Mouse (Mus musculus) liver, postnatal 0 days (tissue): ENCODE data around the gene Ikbip. TPM values are rescaled to one million over a fixed set of nuclear protein-coding genes. Genes with fewer than 3 reads are reported as not detected.

Source experiments
- ATAC-seq: fragments of 200-750 bp; cut with Nextera tagmentation; 2 replicates; pipeline ENCODE4 v1.8.0; 2017; ENCODE audit warnings: mild to moderate bottlenecking, moderate library complexity
- DNase-seq: peaks from one replicate; pipeline ENCODE4 v3.0.0-alpha.2; 2016
- H3K27ac ChIP-seq: fragments of 300-500 bp; sonication (generic); 2 replicates; pipeline ENCODE4 v1.5.1; 2014; ENCODE audit warnings: antibody characterized with exemption, moderate library complexity, mild to moderate bottlenecking, low read depth
- H3K27me3 ChIP-seq: fragments of 300-500 bp; sonication (generic); 2 replicates; pipeline ENCODE4 v1.6.1; 2014; ENCODE audit warnings: low read length, control low read depth, mixed read lengths; ENCODE audit not compliant: insufficient read depth
- H3K36me3 ChIP-seq: fragments of 300-500 bp; sonication (generic); replicated peaks from 2 replicates; pipeline ENCODE4 v1.6.1; 2014; ENCODE audit warnings: mild to moderate bottlenecking, control low read depth, low read length, moderate library complexity, mixed read lengths; ENCODE audit not compliant: insufficient read depth
- H3K4me1 ChIP-seq: fragments of 300-500 bp; sonication (generic); 2 replicates; pipeline ENCODE4 v1.6.1; 2014; ENCODE audit warnings: antibody characterized with exemption, mild to moderate bottlenecking, control low read depth; ENCODE audit not compliant: insufficient read depth
- H3K4me2 ChIP-seq: fragments of 300-500 bp; sonication (generic); 2 replicates; pipeline ENCODE4 v1.6.1; 2014; ENCODE audit warnings: low read depth, mild to moderate bottlenecking, low read length, moderate library complexity, mixed read lengths
- H3K4me3 ChIP-seq: fragments of 300-500 bp; sonication (generic); 2 replicates; pipeline ENCODE4 v1.5.1; 2014; ENCODE audit warnings: low read depth, low read length
- H3K9ac ChIP-seq: fragments of 300-500 bp; sonication (generic); replicated peaks from 2 replicates; pipeline ENCODE4 v1.6.1; 2014; ENCODE audit warnings: mild to moderate bottlenecking, moderate library complexity
- H3K9me3 ChIP-seq: fragments of 300-500 bp; sonication (generic); 2 replicates; pipeline ENCODE4 v1.6.1; 2016; ENCODE audit warnings: mild to moderate bottlenecking, control low read depth, low read length, mixed read lengths
- CTCF ChIP-seq: sonication (generic); IDR thresholded peaks from 2 replicates; pipeline ENCODE4 v1.5.1; 2016; ENCODE audit warnings: antibody characterized with exemption, low read depth
- EP300 ChIP-seq: IDR thresholded peaks from 2 replicates; pipeline ENCODE4 v1.6.1; 2016; ENCODE audit warnings: antibody characterized with exemption, low read depth, mild to moderate bottlenecking
- WGBS: fragments of 180-500 bp; shearing (Covaris S2); extraction: QIAGEN DNeasy Blood & Tissue Kit; methylation state at CpG from one replicate; pipeline ENCODE4 v1.1.7; 2014; ENCODE audit not compliant: insufficient replicate concordance; 5-methylcytosine and 5-hydroxymethylcytosine counted together
- polyA plus RNA-seq: library from polyadenylated mRNA; unstranded; fragments of >200 nt; fragmentation: Nextera tagmentation; extraction: Ambion mirVana; gene quantifications from 2 replicates; pipeline ENCODE4 v1.2.1, GENCODE M21; 2015

Gene Ikbip
- polyA plus RNA-seq, 1 experiment from 2014 or later, result 5.7 TPM

- Histone ChIP-seq H3K27me3 (no peaks in the 10 kb centered on the region), H3K9ac (no peak overlapping the region), H3K4me1 (no peaks in the 10 kb centered on the region), H3K4me3 (no peak overlapping the region), H3K36me3 (peaks cover 52% of the 10 kb centered on the region), H3K4me2 (no peak overlapping the region), H3K27ac (no peak overlapping the region), H3K9me3 (no peaks in the 10 kb centered on the region)
- WGBS, result 82% methylated on average over 6 of the region's 6 CpGs
- TF ChIP-seq CTCF, result no peak
- TF ChIP-seq EP300, result no peak
- DNase-seq (no peak), ATAC-seq (no peak)
Observed at GRCm38 (mm10) chr10:91062355-91062754, 20.4 kb upstream of the Ikbip start.

- Histone ChIP-seq H3K4me3 (no peak overlapping the region), H3K4me1 (no peaks in the 10 kb centered on the region), H3K9me3 (no peaks in the 10 kb centered on the region), H3K36me3 (peaks cover 40% of the 10 kb centered on the region), H3K9ac (no peak overlapping the region), H3K4me2 (no peak overlapping the region), H3K27ac (no peak overlapping the region), H3K27me3 (no peaks in the 10 kb centered on the region)
- ATAC-seq (no peak), DNase-seq (no peak)
- TF ChIP-seq CTCF (peak; percentile 46), EP300 (no peak)
- WGBS, result 61% methylated on average over 1 of the region's 1 CpGs
Observed at GRCm38 (mm10) chr10:91071768-91072167, 11.0 kb upstream of the Ikbip start.

- no peak overlapping the region for H3K4me3 ChIP-seq
- TF ChIP-seq CTCF (no peak), EP300 (no peak)
- peaks cover 46% of the 10 kb centered on the region for H3K36me3 ChIP-seq
- no peak overlapping the region for H3K9ac ChIP-seq
- ATAC-seq (no peak), DNase-seq (no peak)
- H3K4me2 ChIP-seq, result no peak overlapping the region
- no peaks in the 10 kb centered on the region for H3K4me1 ChIP-seq
- H3K27ac ChIP-seq, result no peak overlapping the region
- no peaks in the 10 kb centered on the region for H3K9me3 ChIP-seq
- 79% methylated on average over 3 of the region's 3 CpGs for WGBS
- no peaks in the 10 kb centered on the region for H3K27me3 ChIP-seq
Observed at GRCm38 (mm10) chr10:91073345-91073744, 9.4 kb upstream of the Ikbip start.

- Histone ChIP-seq H3K4me2 (no peak overlapping the region), H3K9me3 (no peaks in the 10 kb centered on the region), H3K36me3 (peaks cover 41% of the 10 kb centered on the region), H3K27me3 (no peaks in the 10 kb centered on the region), H3K4me3 (no peak overlapping the region), H3K4me1 (no peaks in the 10 kb centered on the region), H3K9ac (no peak overlapping the region), H3K27ac (no peak overlapping the region)
- DNase-seq, result no peak
- 73% methylated on average over 2 of the region's 2 CpGs for WGBS
- no peak for ATAC-seq
- TF ChIP-seq CTCF (no peak), EP300 (no peak)
Observed at GRCm38 (mm10) chr10:91076667-91077066, 6.1 kb upstream of the Ikbip start.

GRCm38 (mm10) chr10:91080540-91080939 lies 2.2 kb upstream of the Ikbip start:
- H3K27me3 ChIP-seq, result no peaks in the 10 kb centered on the region
- H3K4me2 ChIP-seq, result peak overlapping the region; percentile 28

GRCm38 (mm10) chr10:91081959-91082507 lies 707 bp upstream of the Ikbip start:
- peak overlapping the region; percentile 98 for H3K4me3 ChIP-seq
- H3K9ac ChIP-seq, result peak overlapping the region; percentile 94
- DNase-seq, result no peak
- ATAC-seq, result peak; percentile 9
- peak overlapping the region; percentile 90 for H3K27ac ChIP-seq
- H3K36me3 ChIP-seq, result peaks cover 13% of the 10 kb centered on the region
- no peaks in the 10 kb centered on the region for H3K27me3 ChIP-seq
- under 1% methylated on average over 27 of the region's 27 CpGs for WGBS
- H3K4me1 ChIP-seq, result peaks cover 4% of the 10 kb centered on the region; the same call in 1 of the 2 replicates
- H3K9me3 ChIP-seq, result no peaks in the 10 kb centered on the region
- no peak for TF ChIP-seq CTCF
- no peak for TF ChIP-seq EP300
- H3K4me2 ChIP-seq, result peak overlapping the region; percentile 88

More at GRCm38 (mm10) chr10:91080540-91080939, 2.2 kb upstream of the Ikbip start:
- no peak overlapping the region for H3K9ac ChIP-seq
- H3K4me3 ChIP-seq, result peak overlapping the region; percentile 3; the same call in 1 of the 2 replicates
- peaks cover 27% of the 10 kb centered on the region for H3K36me3 ChIP-seq
- DNase-seq (no peak), ATAC-seq (no peak)
- H3K4me1 ChIP-seq, result peaks cover 4% of the 10 kb centered on the region; the same call in 1 of the 2 replicates
- H3K27ac ChIP-seq, result no peak overlapping the region
- 73% methylated on average over 5 of the region's 5 CpGs for WGBS
- TF ChIP-seq CTCF, result no peak
- TF ChIP-seq EP300, result no peak
- H3K9me3 ChIP-seq, result no peaks in the 10 kb centered on the region
